Mouse (Mus musculus): ENCODE data around the gene Zfp541. TPM values are rescaled to one million over a fixed set of nuclear protein-coding genes. Genes with fewer than 3 reads are reported as not detected.

Gene Zfp541
- polyA plus RNA-seq, 1 experiment from 2014 or later, result not detected

DNA sequence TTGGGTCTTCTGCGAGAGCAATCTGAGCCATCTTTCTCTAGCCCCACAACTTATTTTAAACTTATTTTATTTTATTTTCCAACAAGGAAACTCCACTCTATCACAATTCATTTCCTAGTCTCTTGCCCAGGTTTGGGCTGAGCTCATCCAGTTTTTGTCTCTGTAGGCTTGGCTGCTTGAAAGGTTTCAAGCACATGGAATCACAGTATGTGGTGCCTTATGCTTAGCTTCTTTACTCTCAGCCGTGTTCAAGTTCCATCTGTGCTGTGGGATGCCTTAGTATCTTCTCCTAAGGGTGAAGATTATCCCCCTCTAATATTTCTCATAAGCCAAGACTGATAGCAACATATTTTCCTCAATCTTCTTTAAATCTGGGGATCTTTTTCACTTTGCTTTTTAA is 26.0 kb downstream of the Zfp541 start:
- ATAC-seq (replicated peaks; ENCODE audit: extremely low read depth, insufficient read depth, low FRiP score), result no peak
- Histone ChIP-seq H3K36me3 (ENCODE audit: control insufficient read depth, insufficient read depth) (no peaks in the 10 kb centered on the region), H3K27me3 (ENCODE audit: control insufficient read depth, insufficient read depth, low read length) (peaks cover 5% of the 10 kb centered on the region), H3K9me3 (replicated peaks; ENCODE audit: control insufficient read depth, low read length) (no peaks in the 10 kb centered on the region), H3K4me1 (ENCODE audit: control insufficient read depth, insufficient read depth, low read length) (no peaks in the 10 kb centered on the region), H3K4me2 (ENCODE audit: low read depth, low read length) (no peak overlapping the region), H3K9ac (ENCODE audit: low read length) (no peak overlapping the region), H3K27ac (ENCODE audit: low read length) (no peak overlapping the region), H3K4me3 (ENCODE audit: low read length) (no peak overlapping the region)
- 68% methylated on average over 2 of the region's 2 CpGs for WGBS

DNA sequence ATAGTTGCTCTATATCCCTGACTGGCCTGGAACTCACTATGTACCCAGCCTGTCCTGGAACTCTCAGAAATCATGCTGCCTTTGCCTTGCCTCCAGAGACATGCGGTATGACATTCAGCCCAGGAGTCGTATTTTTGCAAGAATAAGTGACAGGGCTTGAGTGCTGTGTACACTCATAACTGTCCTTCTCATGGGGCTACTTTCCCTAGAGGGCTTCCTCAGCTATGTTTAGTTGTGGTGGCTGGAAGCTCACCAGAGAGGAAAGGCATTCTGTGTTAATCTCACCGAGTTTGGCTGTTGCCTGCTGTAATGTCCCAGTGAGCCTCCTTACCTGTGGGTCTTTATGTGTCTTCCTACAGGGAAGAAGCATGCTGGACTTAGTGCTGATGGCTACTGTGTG is 33.0 kb downstream of the Zfp541 start:
- Histone ChIP-seq H3K4me1 (ENCODE audit: control insufficient read depth, insufficient read depth, low read length) (peaks cover 8% of the 10 kb centered on the region), H3K36me3 (ENCODE audit: control insufficient read depth, insufficient read depth) (no peaks in the 10 kb centered on the region), H3K27me3 (ENCODE audit: control insufficient read depth, insufficient read depth, low read length) (peaks cover 2% of the 10 kb centered on the region; the same call in 1 of the 2 replicates), H3K9ac (ENCODE audit: low read length) (no peak overlapping the region), H3K4me2 (ENCODE audit: low read depth, low read length) (no peak overlapping the region), H3K27ac (ENCODE audit: low read length) (no peak overlapping the region), H3K4me3 (ENCODE audit: low read length) (no peak overlapping the region), H3K9me3 (replicated peaks; ENCODE audit: control insufficient read depth, low read length) (no peaks in the 10 kb centered on the region)
- WGBS, result 60% methylated on average over 3 of the region's 3 CpGs
- no peak for ATAC-seq (replicated peaks; ENCODE audit: extremely low read depth, insufficient read depth, low FRiP score)

DNA sequence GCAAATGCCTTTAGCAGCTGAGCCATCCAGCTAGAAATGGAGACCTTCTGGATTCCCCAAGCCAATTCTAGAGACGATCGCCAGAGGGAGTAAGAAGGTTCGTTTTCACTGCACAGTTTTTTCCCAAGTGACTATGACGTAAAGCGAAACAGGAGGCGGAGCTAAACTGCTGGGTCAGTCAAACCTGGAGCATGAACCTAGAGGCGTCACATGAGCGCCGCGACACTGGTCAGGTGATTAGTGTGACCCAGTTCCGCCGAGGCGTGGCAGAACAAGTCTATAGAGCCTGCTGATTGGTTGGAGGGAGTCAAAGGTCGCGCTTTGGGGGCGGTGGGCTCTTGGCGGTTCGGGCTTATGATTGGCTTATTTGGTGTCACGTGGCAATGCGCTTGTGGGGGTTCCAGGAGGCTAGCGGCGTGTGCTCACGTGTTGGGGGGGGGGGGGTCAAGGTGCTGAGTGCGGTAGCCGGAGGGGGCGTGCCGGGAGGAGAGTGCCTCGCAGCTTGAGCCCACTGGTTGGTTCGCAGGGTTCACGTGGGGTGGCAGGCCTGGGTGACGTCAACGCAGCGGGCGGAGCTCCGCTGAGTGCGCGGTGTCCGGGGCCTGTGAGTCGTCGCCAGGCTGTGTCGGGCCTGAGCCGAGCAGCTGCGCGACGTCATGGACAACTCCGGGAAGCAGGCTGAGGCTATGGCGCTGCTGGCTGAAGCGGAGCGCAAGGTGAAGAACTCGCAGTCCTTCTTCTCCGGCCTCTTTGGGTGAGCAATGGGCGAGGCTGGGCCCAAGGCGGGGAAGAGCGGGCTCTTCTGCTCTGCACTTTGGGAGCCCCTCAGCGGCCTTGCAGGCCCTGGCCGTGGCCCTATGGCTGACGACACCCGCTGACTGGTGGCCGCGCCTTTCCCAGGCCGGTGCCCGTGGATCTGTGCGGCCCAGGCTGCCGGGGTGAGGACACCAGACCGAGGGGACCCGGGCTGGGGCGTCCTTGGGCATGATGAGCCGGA is 36.7 kb downstream of the Zfp541 start, which contains the start of gene Napa:
Gene Napa, plus strand, starts transcription at position 438 of the 997 bp plus-strand sequence.
- Histone ChIP-seq H3K27me3 (ENCODE audit: control insufficient read depth, insufficient read depth, low read length) (no peaks in the 10 kb centered on the region), H3K4me3 (ENCODE audit: low read length) (peak within 1 kb of the TSS; percentile 87), H3K4me2 (ENCODE audit: low read depth, low read length) (peak within 1 kb of the TSS; percentile 97), H3K4me1 (ENCODE audit: control insufficient read depth, insufficient read depth, low read length) (peaks cover 16% of the 10 kb centered on the region), H3K9ac (ENCODE audit: low read length) (peak within 1 kb of the TSS; percentile 98), H3K36me3 (ENCODE audit: control insufficient read depth, insufficient read depth) (no peaks in the 10 kb centered on the region), H3K9me3 (replicated peaks; ENCODE audit: control insufficient read depth, low read length) (no peaks in the 10 kb centered on the region), H3K27ac (ENCODE audit: low read length) (peak within 1 kb of the TSS; percentile 86)
- under 1% methylated on average over 67 of the region's 68 CpGs for WGBS
- peak; percentile 97 for ATAC-seq (replicated peaks; ENCODE audit: extremely low read depth, insufficient read depth, low FRiP score)

DNA sequence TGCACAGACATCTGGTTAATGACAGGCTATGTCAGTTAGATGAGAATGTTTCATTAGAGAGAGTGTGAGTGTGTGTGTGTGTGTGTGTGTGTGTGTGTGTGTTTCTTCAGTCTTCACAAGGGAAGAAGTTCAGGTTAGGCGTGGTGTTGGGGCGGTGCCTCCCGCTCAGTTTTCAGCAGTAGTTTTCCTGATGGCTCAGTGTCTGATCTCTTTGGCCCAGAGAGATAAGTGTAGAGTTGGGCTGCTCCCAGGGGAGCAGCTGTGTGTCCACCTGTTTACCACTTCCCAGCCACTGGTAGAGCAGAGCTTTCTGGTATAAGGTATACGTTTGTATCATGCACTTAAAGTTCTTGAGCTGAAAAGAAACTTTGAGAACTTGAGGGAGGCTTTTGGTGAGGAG is 38.3 kb downstream of the Zfp541 start:
- ATAC-seq (replicated peaks; ENCODE audit: extremely low read depth, insufficient read depth, low FRiP score), result no peak
- Histone ChIP-seq H3K36me3 (ENCODE audit: control insufficient read depth, insufficient read depth) (peaks cover 5% of the 10 kb centered on the region; the same call in 1 of the 2 replicates), H3K4me2 (ENCODE audit: low read depth, low read length) (peak overlapping the region; percentile 97), H3K4me3 (ENCODE audit: low read length) (no peak overlapping the region), H3K27me3 (ENCODE audit: control insufficient read depth, insufficient read depth, low read length) (no peaks in the 10 kb centered on the region), H3K9me3 (replicated peaks; ENCODE audit: control insufficient read depth, low read length) (no peaks in the 10 kb centered on the region), H3K9ac (ENCODE audit: low read length) (peak overlapping the region; percentile 98; the same call in 1 of the 2 replicates), H3K27ac (ENCODE audit: low read length) (no peak overlapping the region), H3K4me1 (ENCODE audit: control insufficient read depth, insufficient read depth, low read length) (peaks cover 18% of the 10 kb centered on the region)
- 81% methylated on average over 4 of the region's 4 CpGs for WGBS

DNA sequence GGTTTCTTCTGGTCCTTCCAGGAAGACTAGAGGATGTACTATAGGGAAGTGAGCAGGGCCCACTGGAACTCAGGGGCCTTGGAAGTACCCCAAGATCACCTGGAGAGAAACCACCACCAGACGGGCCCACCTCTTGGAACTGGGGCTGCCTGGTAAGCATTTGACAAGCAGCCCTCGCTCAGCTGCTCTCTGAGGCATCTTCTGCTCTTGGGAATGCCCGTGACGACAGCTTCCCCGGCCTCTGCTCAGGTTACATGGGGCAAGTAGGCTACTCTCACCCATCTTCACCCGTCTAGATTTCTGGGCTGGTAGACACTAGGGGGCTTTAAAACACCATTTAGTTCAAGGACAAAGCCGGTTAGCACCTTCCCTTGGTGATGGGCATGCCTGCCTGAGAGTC is 39.5 kb downstream of the Zfp541 start:
- Histone ChIP-seq H3K4me2 (ENCODE audit: low read depth, low read length) (no peak overlapping the region), H3K36me3 (ENCODE audit: control insufficient read depth, insufficient read depth) (peaks cover 10% of the 10 kb centered on the region; the same call in 1 of the 2 replicates), H3K4me1 (ENCODE audit: control insufficient read depth, insufficient read depth, low read length) (peaks cover 18% of the 10 kb centered on the region), H3K4me3 (ENCODE audit: low read length) (no peak overlapping the region), H3K27ac (ENCODE audit: low read length) (no peak overlapping the region), H3K9ac (ENCODE audit: low read length) (no peak overlapping the region), H3K9me3 (replicated peaks; ENCODE audit: control insufficient read depth, low read length) (no peaks in the 10 kb centered on the region), H3K27me3 (ENCODE audit: control insufficient read depth, insufficient read depth, low read length) (no peaks in the 10 kb centered on the region)
- no peak for ATAC-seq (replicated peaks; ENCODE audit: extremely low read depth, insufficient read depth, low FRiP score)
- 69% methylated on average over 7 of the region's 7 CpGs for WGBS

DNA sequence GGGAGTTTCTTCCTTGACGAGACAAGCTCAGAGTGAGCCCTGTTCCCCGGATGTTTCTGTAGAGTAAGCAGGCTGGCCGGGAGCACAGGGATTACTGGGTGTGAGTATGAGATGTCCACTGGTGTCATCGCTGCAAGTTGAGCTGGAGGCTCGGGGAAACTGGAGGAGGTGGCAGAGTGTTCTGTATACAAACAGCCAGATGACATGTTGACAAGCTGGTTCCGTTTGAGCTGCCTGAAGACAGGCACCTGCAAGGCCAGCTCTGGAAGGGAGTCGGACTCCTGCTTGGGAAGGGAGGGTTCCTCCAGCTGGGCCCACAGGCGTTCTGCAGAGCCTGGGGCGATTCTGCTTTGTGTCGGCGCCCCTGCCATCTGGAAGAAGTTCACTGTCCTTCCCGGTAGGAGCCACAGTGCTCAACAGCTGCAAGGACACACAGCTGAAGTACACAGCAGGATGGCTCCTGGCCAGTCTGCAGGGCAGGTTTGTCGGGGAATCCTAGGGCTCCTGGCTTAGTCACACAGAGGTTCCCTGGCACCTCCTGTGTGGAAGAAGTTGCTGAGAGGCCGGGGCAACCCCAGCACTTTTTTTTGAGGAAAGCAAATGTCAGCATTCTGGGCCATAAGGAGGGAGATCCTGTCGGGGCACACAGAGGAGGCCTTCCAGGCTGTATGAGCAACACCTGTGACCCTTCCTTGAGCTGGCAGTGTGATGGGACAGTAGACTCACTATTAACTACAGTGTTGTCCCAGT is 40.3 kb downstream of the Zfp541 start:
- Histone ChIP-seq H3K9ac (ENCODE audit: low read length) (no peak overlapping the region), H3K36me3 (ENCODE audit: control insufficient read depth, insufficient read depth) (peaks cover 10% of the 10 kb centered on the region; the same call in 1 of the 2 replicates)

DNA sequence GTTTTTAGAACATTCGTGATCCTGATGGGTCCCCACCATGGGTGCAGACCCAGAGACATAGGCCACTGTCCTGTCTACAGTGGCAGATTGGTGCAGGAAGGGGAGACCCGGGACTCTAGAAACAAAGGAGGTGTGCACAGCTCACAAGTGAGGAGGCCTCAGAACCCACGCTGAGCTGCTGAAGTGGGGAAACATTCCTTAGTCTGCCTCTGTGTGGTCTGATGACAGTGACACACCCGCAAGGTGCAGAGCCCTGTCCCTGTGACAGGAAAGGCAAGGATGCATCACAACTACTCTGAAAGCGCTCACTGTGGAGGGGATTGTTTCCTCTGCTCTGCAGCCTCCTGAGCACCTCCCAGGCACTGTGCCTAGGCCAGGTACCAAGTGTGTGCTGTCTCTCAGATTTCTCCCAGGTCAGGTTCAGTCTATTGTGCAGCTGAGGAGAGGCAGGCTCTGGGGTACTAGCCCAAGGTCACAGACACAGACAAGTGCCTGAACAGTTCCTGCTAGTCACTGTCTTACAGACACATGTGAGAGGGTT is 41.1 kb downstream of the Zfp541 start:
- no peak overlapping the region for H3K4me3 ChIP-seq (ENCODE audit: low read length)
- H3K4me1 ChIP-seq (ENCODE audit: control insufficient read depth, insufficient read depth, low read length), result peaks cover 16% of the 10 kb centered on the region
- H3K27me3 ChIP-seq (ENCODE audit: control insufficient read depth, insufficient read depth, low read length), result no peaks in the 10 kb centered on the region
- no peak for ATAC-seq (replicated peaks; ENCODE audit: extremely low read depth, insufficient read depth, low FRiP score)
- whole genome bisulfite sequencing, result 67% methylated on average over 5 of the region's 5 CpGs
- no peaks in the 10 kb centered on the region for H3K9me3 ChIP-seq (replicated peaks; ENCODE audit: control insufficient read depth, low read length)
- H3K9ac ChIP-seq (ENCODE audit: low read length), result no peak overlapping the region
- H3K36me3 ChIP-seq (ENCODE audit: control insufficient read depth, insufficient read depth), result peaks cover 15% of the 10 kb centered on the region
- H3K4me2 ChIP-seq (ENCODE audit: low read depth, low read length), result no peak overlapping the region
- H3K27ac ChIP-seq (ENCODE audit: low read length), result no peak overlapping the region

More for the DNA sequence above, 40.3 kb downstream of the Zfp541 start:
- H3K27me3 ChIP-seq (ENCODE audit: control insufficient read depth, insufficient read depth, low read length), result no peaks in the 10 kb centered on the region
- no peak overlapping the region for H3K4me3 ChIP-seq (ENCODE audit: low read length)
- WGBS, result 65% methylated on average over 15 of the region's 15 CpGs
- no peaks in the 10 kb centered on the region for H3K9me3 ChIP-seq (replicated peaks; ENCODE audit: control insufficient read depth, low read length)
- H3K4me1 ChIP-seq (ENCODE audit: control insufficient read depth, insufficient read depth, low read length), result peaks cover 18% of the 10 kb centered on the region
- H3K4me2 ChIP-seq (ENCODE audit: low read depth, low read length), result no peak overlapping the region
- no peak overlapping the region for H3K27ac ChIP-seq (ENCODE audit: low read length)
- no peak for ATAC-seq (replicated peaks; ENCODE audit: extremely low read depth, insufficient read depth, low FRiP score)

DNA sequence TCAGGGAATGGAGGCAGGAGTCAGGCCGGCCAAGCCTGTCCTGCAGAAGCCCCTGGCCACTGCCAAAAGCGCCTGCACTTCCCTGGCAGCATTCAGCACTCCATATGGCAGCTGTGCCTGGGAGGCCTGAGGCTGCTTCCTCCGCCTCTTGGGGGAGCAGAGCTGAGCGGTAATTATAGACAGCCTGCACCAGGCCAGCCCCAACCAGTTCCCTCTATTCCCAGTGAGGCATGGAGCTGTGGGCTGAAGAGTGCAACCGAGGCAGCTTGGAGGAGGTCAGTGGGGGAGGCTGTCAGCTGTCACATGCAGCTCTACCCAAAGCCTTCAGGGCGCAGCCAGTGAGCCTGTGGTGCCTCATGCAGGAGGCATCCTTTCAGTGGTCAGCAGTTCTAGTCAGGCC is 42.1 kb downstream of the Zfp541 start:
- H3K4me1 ChIP-seq (ENCODE audit: control insufficient read depth, insufficient read depth, low read length), result peaks cover 16% of the 10 kb centered on the region
- H3K27me3 ChIP-seq (ENCODE audit: control insufficient read depth, insufficient read depth, low read length), result no peaks in the 10 kb centered on the region
- no peaks in the 10 kb centered on the region for H3K9me3 ChIP-seq (replicated peaks; ENCODE audit: control insufficient read depth, low read length)
- H3K36me3 ChIP-seq (ENCODE audit: control insufficient read depth, insufficient read depth), result peaks cover 24% of the 10 kb centered on the region
- no peak overlapping the region for H3K4me3 ChIP-seq (ENCODE audit: low read length)
- H3K9ac ChIP-seq (ENCODE audit: low read length), result no peak overlapping the region
- H3K4me2 ChIP-seq (ENCODE audit: low read depth, low read length), result no peak overlapping the region
- no peak for ATAC-seq (replicated peaks; ENCODE audit: extremely low read depth, insufficient read depth, low FRiP score)
- H3K27ac ChIP-seq (ENCODE audit: low read length), result no peak overlapping the region
- WGBS, result 49% methylated on average over 6 of the region's 6 CpGs

All from heart, embryonic 16.5 days (tissue).